Mouse (Mus musculus) cerebellum, adult (tissue): Measurements from ENCODE around the gene Ccdc71.

Source experiments
- ATAC-seq: cut with Nextera tagmentation; 2 replicates; pipeline ENCODE4 v1.9.2; 2017; ENCODE audit warnings: mild to moderate bottlenecking, moderate library complexity, mixed read lengths; ENCODE audit not compliant: insufficient number of reproducible peaks, low FRiP score, low TSS enrichment

Ccdc71 gene

GRCm38 (mm10) chr9:108455747-108456571 lies 4.4 kb upstream of the Ccdc71 start:
- ATAC-seq, result no peak

DNA sequence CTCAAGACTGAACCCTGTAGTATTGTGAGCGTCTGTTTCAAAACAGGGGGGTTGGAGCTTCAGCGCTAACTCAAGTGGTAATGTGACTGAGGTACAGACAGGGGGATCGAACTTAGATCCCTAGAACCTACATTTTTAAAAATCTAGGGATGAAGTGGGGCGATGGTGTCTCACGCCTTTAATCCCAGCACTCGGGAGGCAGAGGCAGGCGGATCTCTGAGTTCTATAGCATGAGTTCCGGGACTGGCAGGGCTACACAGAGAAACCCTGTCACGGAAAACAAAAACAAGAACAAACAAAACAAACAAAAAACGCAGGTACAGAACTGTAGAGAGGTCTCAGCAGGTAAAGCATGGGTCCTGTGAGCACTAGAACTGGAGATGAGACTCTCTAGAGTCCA lies 3.4 kb upstream of the Ccdc71 start:
- no peak for ATAC-seq

- ATAC-seq, result no peak
Measured at GRCm38 (mm10) chr9:108459939-108460318, 398 bp upstream of the Ccdc71 start.

GRCm38 (mm10) chr9:108461181-108461631 lies 879 bp downstream of the Ccdc71 start, which contains the start of gene Klhdc8b:
Klhdc8b (minus strand) TSS chr9:108461581.
- ATAC-seq, result no peak

DNA sequence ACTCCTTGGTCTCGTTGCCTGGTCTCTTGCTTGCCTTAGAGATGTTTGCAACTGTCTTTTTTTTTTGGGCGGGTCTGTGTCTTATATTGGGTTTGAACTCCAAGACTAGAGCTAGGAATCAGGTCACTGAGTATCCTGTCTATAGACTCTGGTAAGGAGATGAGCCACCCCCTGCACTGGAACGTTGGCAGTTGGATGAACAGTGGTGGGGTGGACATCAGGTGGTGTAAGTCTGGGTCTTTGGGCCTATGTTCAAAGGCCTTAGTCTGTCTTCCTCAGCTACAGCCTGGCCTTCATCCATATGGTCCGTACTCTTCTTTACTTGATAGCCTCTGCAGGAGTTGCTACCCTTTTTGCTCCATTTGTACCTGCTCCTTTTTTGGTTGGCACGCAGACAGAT lies 1.3 kb downstream of the Ccdc71 start:
- no peak for ATAC-seq

DNA sequence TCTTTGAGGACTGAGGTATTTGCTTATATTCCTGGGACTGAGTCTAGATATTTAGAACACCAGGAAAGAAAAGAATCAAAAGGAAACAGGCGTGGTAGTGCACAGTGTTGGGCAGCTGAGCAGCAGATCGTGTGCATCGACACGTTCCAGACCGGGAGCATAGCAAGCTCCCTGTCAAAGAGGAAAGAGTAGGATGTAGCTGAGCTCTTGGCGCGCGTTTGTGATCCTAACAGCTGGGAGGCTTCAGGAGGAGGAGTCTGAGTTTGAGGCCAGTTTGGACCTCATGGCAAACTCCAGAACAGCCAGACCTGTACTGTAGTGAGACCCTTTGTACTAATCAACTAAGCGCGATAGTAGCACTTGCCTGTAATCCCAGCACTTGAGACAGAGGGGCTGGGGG lies 1.9 kb downstream of the Ccdc71 start:
- ATAC-seq, result no peak

GRCm38 (mm10) chr9:108463713-108464112 lies 3.4 kb downstream of the Ccdc71 start:
- ATAC-seq, result no peak

DNA sequence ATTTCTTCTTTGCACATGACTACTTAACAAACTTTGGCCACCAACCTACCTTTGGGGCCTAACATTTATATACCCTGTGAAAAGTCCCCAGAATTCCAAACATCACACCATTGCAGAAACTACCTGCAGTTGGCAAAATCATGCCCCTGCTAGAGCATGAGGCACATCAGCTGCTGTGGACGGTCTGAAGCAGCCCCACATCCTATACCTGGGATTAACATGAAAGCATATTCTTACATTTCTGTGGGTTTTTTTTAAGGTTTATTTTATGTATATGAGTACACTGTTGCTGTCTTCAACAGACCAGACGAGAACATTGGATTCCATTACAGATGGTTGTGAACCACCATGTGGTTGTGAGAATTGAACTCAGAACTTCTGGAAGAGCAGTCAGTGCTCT lies 5.9 kb downstream of the Ccdc71 start:
- ATAC-seq, result no peak

DNA sequence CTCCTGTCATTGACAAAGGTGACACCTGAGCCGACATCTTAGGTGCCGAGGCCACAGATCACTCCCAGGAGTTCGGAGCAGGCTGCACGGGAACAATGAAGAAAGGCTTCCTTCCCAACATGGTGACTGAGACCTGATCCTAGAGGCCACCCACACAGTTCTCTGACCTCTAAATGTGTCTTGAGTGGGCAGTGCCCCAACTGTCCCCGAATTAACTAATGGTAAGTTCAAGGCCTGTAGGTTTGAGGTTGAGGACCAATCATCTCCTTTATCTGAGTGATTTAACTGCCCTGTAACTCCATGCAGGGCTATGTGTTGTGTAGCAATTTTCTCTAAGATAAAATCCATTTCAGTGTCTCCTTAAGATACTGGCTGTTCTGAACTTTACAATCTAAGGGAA lies 9.1 kb downstream of the Ccdc71 start:
- no peak for ATAC-seq

DNA sequence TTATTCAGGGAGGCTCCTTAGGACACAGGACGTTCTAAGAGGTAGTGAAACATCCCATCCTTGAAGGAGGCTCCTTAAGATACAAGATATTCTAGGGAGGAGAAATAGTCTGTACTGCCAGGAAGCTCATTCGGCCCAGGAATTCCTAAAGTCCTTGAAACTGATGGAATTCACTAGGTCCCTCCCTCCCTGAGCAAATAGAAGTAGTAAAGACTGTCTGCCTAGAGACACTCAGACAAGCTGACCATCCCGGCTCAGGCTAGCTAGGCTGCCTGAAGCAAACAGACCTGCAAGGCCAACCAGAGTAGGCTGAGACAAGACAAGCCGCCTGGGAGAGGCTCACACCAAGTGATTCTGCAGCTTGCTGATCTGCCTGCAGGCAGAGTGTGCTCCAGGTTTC lies 9.5 kb downstream of the Ccdc71 start:
- ATAC-seq, result no peak

DNA sequence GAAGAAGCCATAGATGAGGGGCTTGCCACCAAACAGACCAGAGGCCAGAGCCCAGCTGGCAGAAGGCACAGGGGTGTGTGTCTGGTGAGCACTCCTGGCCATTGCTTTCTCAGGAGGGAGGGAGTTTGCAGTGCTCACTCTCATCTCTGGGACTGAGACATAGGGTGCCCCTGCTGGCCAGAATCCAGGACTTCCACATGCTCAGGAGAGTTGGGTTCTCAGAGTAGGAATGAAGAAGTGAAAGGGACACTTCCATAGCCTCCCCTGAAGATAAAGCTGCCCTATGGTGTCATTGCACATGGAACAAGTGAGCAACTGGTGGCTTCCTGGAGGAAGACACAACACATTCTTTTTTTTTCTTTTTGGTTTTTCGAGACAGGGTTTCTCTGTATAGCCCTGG lies 14.2 kb downstream of the Ccdc71 start:
- ATAC-seq, result no peak

DNA sequence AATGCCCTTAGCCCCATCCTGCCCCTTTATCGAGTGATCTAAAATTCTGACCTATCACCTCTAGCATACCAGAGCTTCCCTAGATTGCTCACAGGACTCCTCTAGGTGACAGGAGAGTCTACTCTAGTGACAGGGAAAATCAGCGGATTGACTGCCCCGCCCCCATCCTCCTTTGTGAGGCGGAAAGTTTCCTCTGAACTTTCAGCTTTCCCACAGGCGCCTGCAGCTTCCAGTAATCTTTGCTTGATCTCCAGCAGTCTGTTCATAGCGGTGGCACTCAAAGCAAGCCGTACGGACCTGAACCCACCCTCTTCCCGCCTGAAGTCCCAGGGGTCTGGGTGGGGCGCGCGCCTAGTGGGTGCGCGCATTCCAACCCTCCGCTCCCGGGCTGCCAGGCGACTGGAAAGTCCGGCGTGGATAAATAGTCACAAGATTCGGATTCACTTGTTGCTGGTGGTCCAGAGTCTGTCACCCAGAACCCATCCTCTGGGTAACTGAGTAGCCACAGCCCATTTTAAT lies 18.4 kb downstream of the Ccdc71 start:
- ATAC-seq, result no peak

GRCm38 (mm10) chr9:108479241-108479640 lies 18.9 kb downstream of the Ccdc71 start:
- ATAC-seq, result no peak

DNA sequence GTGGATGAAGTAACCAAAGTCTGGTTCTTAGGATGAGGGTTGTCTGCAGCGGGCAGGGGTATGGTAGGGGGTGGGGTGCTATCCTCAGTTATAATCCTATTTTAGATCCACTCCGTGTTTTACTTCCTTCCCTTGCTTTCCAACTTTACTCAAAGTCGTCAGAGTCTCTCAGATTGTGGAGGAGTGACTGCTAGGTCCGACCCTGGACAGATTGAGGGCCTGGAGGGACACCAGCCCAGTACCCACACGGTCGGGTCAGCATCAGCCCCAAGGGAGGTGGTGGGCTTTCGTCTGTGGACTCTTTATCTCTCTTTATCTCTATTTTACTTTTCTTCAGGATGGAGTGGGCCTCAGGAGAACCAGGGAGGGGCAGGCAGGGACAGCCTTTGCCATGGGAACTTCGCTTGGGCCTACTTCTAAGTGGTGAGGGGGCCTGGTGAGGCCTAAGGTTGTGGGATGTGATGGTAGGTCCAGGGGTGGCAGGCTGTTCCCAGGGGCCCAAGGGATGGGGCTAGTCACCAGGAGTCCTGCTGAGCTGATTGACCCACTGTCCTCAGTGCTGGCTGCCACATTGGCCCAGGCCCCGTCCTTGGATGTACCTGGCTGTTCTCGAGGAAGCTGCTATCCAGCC lies 19.5 kb downstream of the Ccdc71 start, which contains the start of gene Lamb2:
Gene Lamb2, plus strand, starts transcription at position 16 of the 631 bp plus-strand sequence.
- no peak for ATAC-seq

GRCm38 (mm10) chr9:108480813-108481519 lies 20.6 kb downstream of the Ccdc71 start:
- no peak for ATAC-seq

- ATAC-seq, result no peak
Measured at GRCm38 (mm10) chr9:108481520-108482210, 21.3 kb downstream of the Ccdc71 start.

- ATAC-seq, result no peak
Measured at GRCm38 (mm10) chr9:108483051-108483790, 22.9 kb downstream of the Ccdc71 start.

- ATAC-seq, result no peak
Measured at GRCm38 (mm10) chr9:108484021-108484420, 23.7 kb downstream of the Ccdc71 start.

DNA sequence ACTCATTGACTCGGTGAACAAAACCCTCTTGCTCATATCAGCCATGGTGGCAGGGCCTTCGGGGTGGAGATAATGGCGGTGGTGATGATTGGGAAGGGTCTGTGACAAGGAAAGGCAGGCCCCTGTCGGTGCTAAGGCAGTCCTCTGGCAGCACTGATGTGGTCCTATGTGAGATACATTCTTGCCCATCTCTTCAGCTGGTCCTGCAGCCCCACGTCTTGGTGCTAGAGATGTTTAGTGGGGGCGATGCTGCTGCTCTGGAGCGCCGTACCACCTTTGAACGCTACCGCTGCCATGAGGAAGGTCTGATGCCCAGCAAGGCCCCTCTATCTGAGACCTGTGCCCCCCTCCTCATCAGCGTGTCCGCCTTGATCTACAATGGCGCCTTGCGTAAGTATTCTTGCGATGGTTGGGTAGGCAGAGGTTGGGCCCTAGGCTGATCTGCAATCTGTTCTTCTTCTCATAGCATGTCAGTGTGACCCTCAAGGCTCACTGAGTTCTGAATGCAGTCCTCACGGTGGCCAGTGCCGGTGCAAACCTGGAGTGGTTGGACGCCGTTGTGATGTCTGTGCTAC lies 25.1 kb downstream of the Ccdc71 start:
- no peak for ATAC-seq
